Comparison of ENCODE assay signal across 8 mouse cellular contexts in genomic region chr5:123143251-123143970, GRCm38 (mm10). TPM values are rescaled to one million over a fixed set of nuclear protein-coding genes. Genes with fewer than 3 reads are reported as not detected.
DNase-seq lines count a peak whose midpoint lies in the region; ATAC-seq and TF ChIP-seq lines count a peak whose summit lies in the region.

No protein-coding gene starts in this region.

- peak overlapping the region; percentile 99 for H3K9ac ChIP-seq in lung, embryonic 15.5 days
- peak overlapping the region; percentile 100 for H3K9ac ChIP-seq in heart, embryonic 13.5 days
- peak overlapping the region; percentile 99 for H3K9ac ChIP-seq in limb, embryonic 14.5 days (ENCODE audit: low read depth, low read length, severe bottlenecking)
- H3K9ac ChIP-seq in neural tube, embryonic 15.5 days (replicated peaks): peak overlapping the region; percentile 100

- no peaks in the 10 kb centered on the region for H3K9me3 ChIP-seq in lung, embryonic 15.5 days
- no peaks in the 10 kb centered on the region for H3K9me3 ChIP-seq in heart, embryonic 13.5 days
- H3K9me3 ChIP-seq in limb, embryonic 14.5 days (ENCODE audit: control insufficient read depth, low read length): no peaks in the 10 kb centered on the region
- H3K9me3 ChIP-seq in neural tube, embryonic 15.5 days (replicated peaks): no peaks in the 10 kb centered on the region

- intact Hi-C loops in left cerebral cortex, postnatal 36 days (cut with DNase I): loop anchor here (10.0 kb wide), 1 partner anchor 369 kb away; the partner anchor contains the start of gene Camkk2

- H3K4me2 ChIP-seq in lung, embryonic 15.5 days: peak overlapping the region; percentile 99
- peak overlapping the region; percentile 86 for H3K4me2 ChIP-seq in heart, embryonic 13.5 days
- H3K4me2 ChIP-seq in limb, embryonic 14.5 days (replicated peaks; ENCODE audit: low read depth, low read length, severe bottlenecking): peak overlapping the region; percentile 100
- peak overlapping the region; percentile 98 for H3K4me2 ChIP-seq in neural tube, embryonic 15.5 days

- H3K36me3 ChIP-seq in lung, embryonic 15.5 days: peaks cover 26% of the 10 kb centered on the region
- H3K36me3 ChIP-seq in heart, embryonic 13.5 days: peaks cover 40% of the 10 kb centered on the region
- H3K36me3 ChIP-seq in limb, embryonic 14.5 days (ENCODE audit: control insufficient read depth, insufficient read depth, low read length): peaks cover 28% of the 10 kb centered on the region
- H3K36me3 ChIP-seq in neural tube, embryonic 15.5 days: peaks cover 23% of the 10 kb centered on the region

- DNase-seq in lung, adult 18-20 months: no peak
- peak; percentile 61 to 65 for DNase-seq in cerebellum, postnatal 10 days
- DNase-seq in limb, embryonic 14.5 days (ENCODE audit: low spot score): peak; percentile 82
- DNase-seq in gastrocnemius, adult 18-20 months (ENCODE audit: low spot score): no peak
- DNase-seq in left cerebral cortex, postnatal 36 days (ENCODE audit: low spot score in 2 of 2): no peak

- 1% methylated on average over 22 of the region's 24 CpGs for WGBS in lung, embryonic 15.5 days
- WGBS in heart, embryonic 13.5 days: 2% methylated on average over 24 of the region's 24 CpGs
- under 1% methylated on average over 24 of the region's 24 CpGs for WGBS in limb, embryonic 14.5 days
- WGBS in neural tube, embryonic 15.5 days: 1% methylated on average over 23 of the region's 24 CpGs

- ATAC-seq in lung, embryonic 15.5 days (ENCODE audit: borderline replicate concordance, extremely low read depth, low FRiP score, low TSS enrichment): no peak
- no peak for ATAC-seq in heart, embryonic 13.5 days (ENCODE audit: extremely low read depth, insufficient number of reproducible peaks, low FRiP score, low TSS enrichment)
- no peak for ATAC-seq in limb, embryonic 14.5 days (ENCODE audit: low FRiP score, low read depth)
- ATAC-seq in neural tube, embryonic 15.5 days (ENCODE audit: low FRiP score): no peak

- H3K4me1 ChIP-seq in lung, embryonic 15.5 days: peaks cover 32% of the 10 kb centered on the region
- peaks cover 52% of the 10 kb centered on the region for H3K4me1 ChIP-seq in heart, embryonic 13.5 days
- H3K4me1 ChIP-seq in limb, embryonic 14.5 days (ENCODE audit: control insufficient read depth, insufficient read depth, low read length): peaks cover 21% of the 10 kb centered on the region
- peaks cover 48% of the 10 kb centered on the region for H3K4me1 ChIP-seq in neural tube, embryonic 15.5 days

- H3K27ac ChIP-seq in lung, embryonic 15.5 days: peak overlapping the region; percentile 100
- peak overlapping the region; percentile 100 for H3K27ac ChIP-seq in heart, embryonic 13.5 days (replicated peaks)
- peak overlapping the region; percentile 100 for H3K27ac ChIP-seq in limb, embryonic 14.5 days (replicated peaks; ENCODE audit: low read depth, low read length)
- H3K27ac ChIP-seq in neural tube, embryonic 15.5 days (replicated peaks): peak overlapping the region; percentile 99

- TF ChIP-seq POLR2A in limb, embryonic 14.5 days (IDR thresholded peaks at IDR 0.05; ENCODE audit: borderline replicate concordance, extremely low read depth, insufficient read depth, insufficient read length): no peak

- H3K27me3 ChIP-seq in lung, embryonic 15.5 days: no peaks in the 10 kb centered on the region
- H3K27me3 ChIP-seq in heart, embryonic 13.5 days (replicated peaks): no peaks in the 10 kb centered on the region
- H3K27me3 ChIP-seq in limb, embryonic 14.5 days (ENCODE audit: control insufficient read depth, insufficient read depth, low read length): no peaks in the 10 kb centered on the region
- H3K27me3 ChIP-seq in neural tube, embryonic 15.5 days (replicated peaks): no peaks in the 10 kb centered on the region

- H3K4me3 ChIP-seq in lung, embryonic 15.5 days: peak overlapping the region; percentile 93
- H3K4me3 ChIP-seq in heart, embryonic 13.5 days: peak overlapping the region; percentile 96
- peak overlapping the region; percentile 93 for H3K4me3 ChIP-seq in limb, embryonic 14.5 days (replicated peaks; ENCODE audit: low read length)
- H3K4me3 ChIP-seq in neural tube, embryonic 15.5 days (replicated peaks): peak overlapping the region; percentile 85

RNA-seq across cellular contexts. Expression of gene Setd1b, which starts 1.4 kb away (rescaled TPM):
- 8.7 and 9.2 TPM in 2 replicates for polyA plus RNA-seq in lung, embryonic 15.5 days (2015; fragmentation: Nextera tagmentation; extraction: Ambion mirVana)
- 6.1 and 6.2 TPM in 2 replicates for polyA plus RNA-seq in heart, embryonic 13.5 days (2015; fragmentation: Nextera tagmentation; extraction: Ambion mirVana)
- polyA plus RNA-seq in limb, embryonic 14.5 days (2012; rRNA removed): 15.0 and 17.5 TPM in 2 replicates
- 11.7 and 13.2 TPM in 2 replicates for polyA plus RNA-seq in limb, embryonic 14.5 days (2014; fragmentation: Nextera tagmentation; extraction: Ambion mirVana)
- polyA plus RNA-seq in neural tube, embryonic 15.5 days (2015; fragmentation: Nextera tagmentation; extraction: Ambion mirVana): 10.5 and 11.2 TPM in 2 replicates
- total RNA-seq in gastrocnemius, adult 18-20 months (2021): 1 to 10 TPM; 9.0 to 9.8 TPM
- 10 to 100 TPM; 27.9 to 35.0 TPM for total RNA-seq in left cerebral cortex, postnatal 36 days (2021)

RNA-seq across cellular contexts. Expression of gene Rhof, which starts 10.9 kb away (rescaled TPM):
- 2.7 and 2.8 TPM in 2 replicates for polyA plus RNA-seq in lung, embryonic 15.5 days (2015; fragmentation: Nextera tagmentation; extraction: Ambion mirVana)
- polyA plus RNA-seq in heart, embryonic 13.5 days (2015; fragmentation: Nextera tagmentation; extraction: Ambion mirVana): 0.94 and 1.7 TPM in 2 replicates
- polyA plus RNA-seq in limb, embryonic 14.5 days (2012; rRNA removed): 5.8 and 6.6 TPM in 2 replicates
- 3.9 and 4.9 TPM in 2 replicates for polyA plus RNA-seq in limb, embryonic 14.5 days (2014; fragmentation: Nextera tagmentation; extraction: Ambion mirVana)
- 19.2 and 20.9 TPM in 2 replicates for polyA plus RNA-seq in neural tube, embryonic 15.5 days (2015; fragmentation: Nextera tagmentation; extraction: Ambion mirVana)
- under 1 TPM; 0.09 to 0.24 TPM for total RNA-seq in gastrocnemius, adult 18-20 months (2021)
- 10 to 100 TPM; 51.3 to 53.0 TPM for total RNA-seq in left cerebral cortex, postnatal 36 days (2021)

RNA-seq across cellular contexts. Expression of gene Psmd9, which starts 25.8 kb away (rescaled TPM):
- polyA plus RNA-seq in lung, embryonic 15.5 days (2015; fragmentation: Nextera tagmentation; extraction: Ambion mirVana): 85.3 and 88.7 TPM in 2 replicates
- 57.2 and 62.8 TPM in 2 replicates for polyA plus RNA-seq in heart, embryonic 13.5 days (2015; fragmentation: Nextera tagmentation; extraction: Ambion mirVana)
- 44.0 and 47.0 TPM in 2 replicates for polyA plus RNA-seq in limb, embryonic 14.5 days (2012; rRNA removed)
- 61.1 and 65.1 TPM in 2 replicates for polyA plus RNA-seq in limb, embryonic 14.5 days (2014; fragmentation: Nextera tagmentation; extraction: Ambion mirVana)
- 79.5 and 81.1 TPM in 2 replicates for polyA plus RNA-seq in neural tube, embryonic 15.5 days (2015; fragmentation: Nextera tagmentation; extraction: Ambion mirVana)
- 10 to 100 TPM; 12.0 to 15.0 TPM for total RNA-seq in gastrocnemius, adult 18-20 months (2021)
- 10 to 100 TPM; 28.6 to 29.6 TPM for total RNA-seq in left cerebral cortex, postnatal 36 days (2021)

RNA-seq across cellular contexts. Expression of gene Hpd, which starts 39.1 kb away (rescaled TPM):
- polyA plus RNA-seq in lung, embryonic 15.5 days (2015; fragmentation: Nextera tagmentation; extraction: Ambion mirVana): 0.72 TPM in 1 of 2 replicates, not detected in the other
- 0.37 and 1.5 TPM in 2 replicates for polyA plus RNA-seq in heart, embryonic 13.5 days (2015; fragmentation: Nextera tagmentation; extraction: Ambion mirVana)
- not detected in 2 replicates for polyA plus RNA-seq in limb, embryonic 14.5 days (2012; rRNA removed)
- polyA plus RNA-seq in limb, embryonic 14.5 days (2014; fragmentation: Nextera tagmentation; extraction: Ambion mirVana): not detected in 2 replicates
- polyA plus RNA-seq in neural tube, embryonic 15.5 days (2015; fragmentation: Nextera tagmentation; extraction: Ambion mirVana): 0.50 TPM in 1 of 2 replicates, not detected in the other
- total RNA-seq in gastrocnemius, adult 18-20 months (2021): under 1 TPM; 0.21 to 0.69 TPM
- not detected for total RNA-seq in left cerebral cortex, postnatal 36 days (2021)

Comparison
In these comparisons a context has a peak if more than half of its experiments do, and no peak if none do; other contexts are left out.
1. DNase-seq: peak in cerebellum, postnatal 10 days (2 of 2) and limb, embryonic 14.5 days (single experiment); none in lung, adult 18-20 months (0 of 2), gastrocnemius, adult 18-20 months (single experiment) and left cerebral cortex, postnatal 36 days (0 of 2).
2. Peak in every context shown above with its lines, with median percentiles within 50 percentile points of each other: H3K27ac ChIP-seq, H3K4me2 ChIP-seq, H3K4me3 ChIP-seq and H3K9ac ChIP-seq.